Mouse (Mus musculus) lung, embryonic 16.5 days (tissue): Measurements from ENCODE around the gene Fam186a. TPM values are rescaled to one million over a fixed set of nuclear protein-coding genes. Genes with fewer than 3 reads are reported as not detected.
A peak's percentile ranks its signal among the peaks of the same experiment; 100 is the strongest.

Experiments
- ATAC-seq: fragments of 200-750 bp; cut with Nextera tagmentation; 2 replicates; pipeline ENCODE4 v1.8.0; 2017; ENCODE audit warnings: low read depth, mild to moderate bottlenecking, moderate library complexity
- H3K27ac ChIP-seq: fragments of 300-500 bp; sonication (generic); 2 replicates; pipeline ENCODE4 v1.5.1; 2014; ENCODE audit warnings: mild to moderate bottlenecking, control low read depth, low read length
- H3K27me3 ChIP-seq: fragments of 300-500 bp; sonication (generic); 2 replicates; pipeline ENCODE4 v1.6.1; 2014; ENCODE audit warnings: low read depth, low read length, mixed read lengths; ENCODE audit not compliant: control insufficient read depth, insufficient read depth
- H3K36me3 ChIP-seq: fragments of 300-500 bp; sonication (generic); 2 replicates; pipeline ENCODE4 v1.6.1; 2014; ENCODE audit warnings: low read length; ENCODE audit not compliant: control insufficient read depth, insufficient read depth
- H3K4me1 ChIP-seq: fragments of 300-500 bp; sonication (generic); replicated peaks from 2 replicates; pipeline ENCODE4 v1.6.1; 2014; ENCODE audit warnings: low read length, mixed read lengths; ENCODE audit not compliant: control insufficient read depth, insufficient read depth
- H3K4me2 ChIP-seq: fragments of 300-500 bp; sonication (generic); 2 replicates; pipeline ENCODE4 v1.6.1; 2014; ENCODE audit warnings: low read depth, low read length, control low read depth
- H3K4me3 ChIP-seq: fragments of 300-500 bp; sonication (generic); 2 replicates; pipeline ENCODE4 v1.5.1; 2014; ENCODE audit warnings: mild to moderate bottlenecking, low read length, control low read depth
- H3K9ac ChIP-seq: fragments of 300-500 bp; sonication (generic); 2 replicates; pipeline ENCODE4 v1.6.1; 2014; ENCODE audit warnings: low read length, control low read depth
- H3K9me3 ChIP-seq: fragments of 300-500 bp; sonication (generic); 2 replicates; pipeline ENCODE4 v1.6.1; 2016; ENCODE audit warnings: low read length; ENCODE audit not compliant: control insufficient read depth
- WGBS: fragments of 180-500 bp; shearing (Covaris S2); extraction: QIAGEN DNeasy Blood & Tissue Kit; methylation state at CpG from one replicate; pipeline ENCODE4 v1.1.7; 2014; 5-methylcytosine and 5-hydroxymethylcytosine counted together
- polyA plus RNA-seq: library from polyadenylated mRNA; unstranded; fragments of >200 nt; fragmentation: Nextera tagmentation; extraction: Ambion mirVana; gene quantifications from 2 replicates; pipeline ENCODE4 v1.2.1, GENCODE M21; 2015

Gene Fam186a
- polyA plus RNA-seq, 1 experiment from 2014 or later: not detected

GRCm38 (mm10) chr15:99940426-99940825 lies 26.4 kb downstream of the Fam186a start:
- Histone ChIP-seq H3K9ac (no peak overlapping the region), H3K4me1 (no peaks in the 10 kb centered on the region), H3K9me3 (peaks cover 4% of the 10 kb centered on the region), H3K4me3 (no peak overlapping the region), H3K27me3 (no peaks in the 10 kb centered on the region), H3K36me3 (no peaks in the 10 kb centered on the region), H3K27ac (no peak overlapping the region), H3K4me2 (no peak overlapping the region)
- no peak for ATAC-seq
- WGBS: 51% methylated on average over 2 of the region's 2 CpGs

GRCm38 (mm10) chr15:99937841-99938240 lies 29.0 kb downstream of the Fam186a start:
- no peak overlapping the region for H3K9ac ChIP-seq
- no peaks in the 10 kb centered on the region for H3K36me3 ChIP-seq
- no peak for ATAC-seq
- H3K27me3 ChIP-seq: no peaks in the 10 kb centered on the region
- H3K4me1 ChIP-seq: no peaks in the 10 kb centered on the region
- H3K9me3 ChIP-seq: no peaks in the 10 kb centered on the region
- no peak overlapping the region for H3K4me2 ChIP-seq
- WGBS: 79% methylated on average over 8 of the region's 8 CpGs
- no peak overlapping the region for H3K27ac ChIP-seq
- H3K4me3 ChIP-seq: no peak overlapping the region

GRCm38 (mm10) chr15:99936659-99937058 lies 30.2 kb downstream of the Fam186a start:
- Histone ChIP-seq H3K36me3 (no peaks in the 10 kb centered on the region), H3K4me1 (peaks cover 4% of the 10 kb centered on the region; the same call in 1 of the 2 replicates), H3K27me3 (no peaks in the 10 kb centered on the region), H3K9me3 (no peaks in the 10 kb centered on the region), H3K4me2 (no peak overlapping the region), H3K9ac (no peak overlapping the region), H3K4me3 (no peak overlapping the region), H3K27ac (no peak overlapping the region)
- WGBS: 86% methylated on average over 3 of the region's 3 CpGs
- ATAC-seq: no peak

- no peak overlapping the region for H3K4me3 ChIP-seq
- peaks cover 4% of the 10 kb centered on the region; the same call in 1 of the 2 replicates for H3K4me1 ChIP-seq
- 40% methylated on average over 1 of the region's 1 CpGs for WGBS
- no peak overlapping the region for H3K27ac ChIP-seq
- H3K4me2 ChIP-seq: no peak overlapping the region
- H3K9me3 ChIP-seq: no peaks in the 10 kb centered on the region
- H3K27me3 ChIP-seq: no peaks in the 10 kb centered on the region
- H3K9ac ChIP-seq: no peak overlapping the region
- ATAC-seq: no peak
- no peaks in the 10 kb centered on the region for H3K36me3 ChIP-seq
These were observed 32.4 kb downstream of the Fam186a start for GRCm38 (mm10) chr15:99934501-99934900.

GRCm38 (mm10) chr15:99931231-99931630 lies 35.6 kb downstream of the Fam186a start:
- H3K36me3 ChIP-seq: no peaks in the 10 kb centered on the region
- peak; percentile 83 for ATAC-seq
- 48% methylated on average over 8 of the region's 8 CpGs for WGBS

DNA sequence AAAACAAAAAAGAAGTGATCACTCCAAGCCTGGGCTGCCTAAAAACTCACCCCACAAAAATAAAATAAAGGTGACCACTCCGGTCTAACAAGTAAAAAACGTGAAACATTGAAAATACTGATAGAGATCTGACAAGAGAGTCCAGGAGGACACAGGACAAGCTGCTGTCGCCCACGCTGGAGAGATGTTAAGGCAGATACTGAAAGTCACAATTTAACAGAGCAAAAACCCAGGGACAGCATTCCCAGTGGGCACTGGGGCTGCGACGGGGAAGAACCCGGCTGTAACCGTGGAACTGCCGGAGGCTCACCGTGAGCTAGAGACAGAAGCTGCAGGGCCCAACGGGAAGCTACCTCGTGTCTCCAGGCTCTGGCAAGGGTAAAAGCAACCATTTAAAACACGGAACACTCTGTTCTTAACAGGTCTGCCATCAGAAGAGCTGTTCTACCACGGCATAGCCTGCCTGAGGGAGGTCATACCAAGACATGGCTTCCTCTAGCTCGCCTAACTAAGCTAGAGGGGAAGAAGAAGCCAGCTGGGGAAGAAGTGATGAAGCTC lies 47.2 kb downstream of the Fam186a start:
- no peak overlapping the region for H3K4me3 ChIP-seq
- no peak overlapping the region for H3K4me2 ChIP-seq
- no peak for ATAC-seq
- no peaks in the 10 kb centered on the region for H3K27me3 ChIP-seq
- no peaks in the 10 kb centered on the region for H3K9me3 ChIP-seq
- H3K36me3 ChIP-seq: no peaks in the 10 kb centered on the region
- no peak overlapping the region for H3K9ac ChIP-seq
- 74% methylated on average over 15 of the region's 15 CpGs for WGBS
- no peaks in the 10 kb centered on the region for H3K4me1 ChIP-seq
- H3K27ac ChIP-seq: no peak overlapping the region

More at GRCm38 (mm10) chr15:99931231-99931630, 35.6 kb downstream of the Fam186a start:
- H3K4me1 ChIP-seq: peaks cover 4% of the 10 kb centered on the region; the same call in 1 of the 2 replicates
- no peak overlapping the region for H3K27ac ChIP-seq
- no peak overlapping the region for H3K9ac ChIP-seq
- H3K27me3 ChIP-seq: no peaks in the 10 kb centered on the region
- no peaks in the 10 kb centered on the region for H3K9me3 ChIP-seq
- no peak overlapping the region for H3K4me2 ChIP-seq
- H3K4me3 ChIP-seq: no peak overlapping the region

GRCm38 (mm10) chr15:99917264-99917663 lies 49.6 kb downstream of the Fam186a start:
- Histone ChIP-seq H3K9me3 (no peaks in the 10 kb centered on the region), H3K27ac (no peak overlapping the region), H3K4me2 (no peak overlapping the region), H3K9ac (no peak overlapping the region), H3K4me1 (no peaks in the 10 kb centered on the region), H3K27me3 (no peaks in the 10 kb centered on the region), H3K4me3 (no peak overlapping the region), H3K36me3 (no peaks in the 10 kb centered on the region)
- WGBS: 46% methylated on average over 3 of the region's 3 CpGs
- no peak for ATAC-seq

- ATAC-seq: peak; percentile 76; the same call in 1 of the 2 replicates
These were observed 52.2 kb downstream of the Fam186a start for GRCm38 (mm10) chr15:99914613-99915012.

GRCm38 (mm10) chr15:99911785-99912184 lies 55.1 kb downstream of the Fam186a start:
- WGBS: 86% methylated on average over 4 of the region's 4 CpGs
- no peaks in the 10 kb centered on the region for H3K9me3 ChIP-seq
- no peak overlapping the region for H3K4me2 ChIP-seq
- no peak overlapping the region for H3K4me3 ChIP-seq
- H3K4me1 ChIP-seq: no peaks in the 10 kb centered on the region
- no peaks in the 10 kb centered on the region for H3K27me3 ChIP-seq
- H3K27ac ChIP-seq: no peak overlapping the region
- no peak overlapping the region for H3K9ac ChIP-seq
- ATAC-seq: no peak
- H3K36me3 ChIP-seq: no peaks in the 10 kb centered on the region

More at GRCm38 (mm10) chr15:99914613-99915012, 52.2 kb downstream of the Fam186a start:
- Histone ChIP-seq H3K27ac (peak overlapping the region; percentile 19; the same call in 1 of the 2 replicates), H3K4me2 (no peak overlapping the region), H3K36me3 (no peaks in the 10 kb centered on the region), H3K9me3 (no peaks in the 10 kb centered on the region), H3K4me1 (no peaks in the 10 kb centered on the region), H3K9ac (no peak overlapping the region), H3K27me3 (no peaks in the 10 kb centered on the region), H3K4me3 (no peak overlapping the region)
- 37% methylated on average over 5 of the region's 5 CpGs for WGBS
